Mouse (Mus musculus) stomach, embryonic 14.5 days (tissue): ENCODE measurements around the gene Lonp2. TPM values are rescaled to one million over a fixed set of nuclear protein-coding genes. Genes with fewer than 3 reads are reported as not detected.

Source experiments
- ATAC-seq: fragments of 200-750 bp; cut with Nextera tagmentation; 2 replicates; pipeline ENCODE4 v1.8.0; 2017; ENCODE audit warnings: low read depth, moderate TSS enrichment; ENCODE audit not compliant: insufficient number of reproducible peaks, insufficient read depth, low FRiP score
- H3K27ac ChIP-seq: fragments of 300-500 bp; sonication (generic); 2 replicates; pipeline ENCODE4 v1.5.1; 2014; ENCODE audit warnings: mild to moderate bottlenecking, low read length, moderate library complexity, mixed read lengths
- H3K27me3 ChIP-seq: fragments of 300-500 bp; sonication (generic); 2 replicates; pipeline ENCODE4 v1.6.1; 2014; ENCODE audit warnings: low read length, control low read depth, mixed read lengths; ENCODE audit not compliant: control insufficient read depth, insufficient read depth
- H3K36me3 ChIP-seq: fragments of 300-500 bp; sonication (generic); 2 replicates; pipeline ENCODE4 v1.6.1; 2014; ENCODE audit warnings: mild to moderate bottlenecking, control low read depth, low read length, moderate library complexity, mixed read lengths; ENCODE audit not compliant: control insufficient read depth, insufficient read depth
- H3K4me1 ChIP-seq: fragments of 300-500 bp; sonication (generic); 2 replicates; pipeline ENCODE4 v1.6.1; 2014; ENCODE audit warnings: low read length, control low read depth, mixed read lengths; ENCODE audit not compliant: control insufficient read depth, insufficient read depth
- H3K4me2 ChIP-seq: fragments of 300-500 bp; sonication (generic); replicated peaks from 2 replicates; pipeline ENCODE4 v1.6.1; 2014; ENCODE audit warnings: low read depth, low read length, control low read depth
- H3K4me3 ChIP-seq: fragments of 300-500 bp; sonication (generic); 2 replicates; pipeline ENCODE4 v1.5.1; 2014; ENCODE audit warnings: low read depth, low read length, control low read depth
- H3K9ac ChIP-seq: fragments of 300-500 bp; sonication (generic); replicated peaks from 2 replicates; pipeline ENCODE4 v1.6.1; 2014; ENCODE audit warnings: low read depth, mild to moderate bottlenecking, control low read depth, low read length, moderate library complexity, mixed read lengths
- H3K9me3 ChIP-seq: fragments of 300-500 bp; sonication (generic); 2 replicates; pipeline ENCODE4 v1.6.1; 2016; ENCODE audit warnings: low read depth, low read length, control low read depth; ENCODE audit not compliant: control insufficient read depth
- WGBS: fragments of 180-500 bp; shearing (Covaris S2); extraction: QIAGEN DNeasy Blood & Tissue Kit; methylation state at CpG from one replicate; pipeline ENCODE4 v1.1.7; 2014; 5-methylcytosine and 5-hydroxymethylcytosine counted together
- polyA plus RNA-seq: library from polyadenylated mRNA; unstranded; fragments of >200 nt; fragmentation: Nextera tagmentation; extraction: Ambion mirVana; gene quantifications from 2 replicates; pipeline ENCODE4 v1.2.1, GENCODE M21; 2014

The Lonp2 gene
- polyA plus RNA-seq, 1 experiment from 2014 or later, result 45.4 TPM

GRCm38 (mm10) chr8:86740899-86741298, 117.1 kb downstream of the Lonp2 start:
- Histone ChIP-seq H3K4me2 (no peak overlapping the region), H3K36me3 (no peaks in the 10 kb centered on the region), H3K27me3 (no peaks in the 10 kb centered on the region), H3K9me3 (no peaks in the 10 kb centered on the region), H3K4me1 (peaks cover 10% of the 10 kb centered on the region; the same call in 1 of the 2 replicates), H3K9ac (no peak overlapping the region), H3K27ac (no peak overlapping the region), H3K4me3 (no peak overlapping the region)
- no peak for ATAC-seq

- no peaks in the 10 kb centered on the region for H3K9me3 ChIP-seq
- no peak overlapping the region for H3K4me2 ChIP-seq
- H3K4me1 ChIP-seq, result peaks cover 12% of the 10 kb centered on the region; the same call in 1 of the 2 replicates
- H3K27ac ChIP-seq, result no peak overlapping the region
- H3K9ac ChIP-seq, result no peak overlapping the region
- no peak for ATAC-seq
- no peaks in the 10 kb centered on the region for H3K36me3 ChIP-seq
- H3K27me3 ChIP-seq, result no peaks in the 10 kb centered on the region
- no peak overlapping the region for H3K4me3 ChIP-seq
These were observed 117.8 kb downstream of the Lonp2 start for GRCm38 (mm10) chr8:86741627-86742026.

- H3K4me1 ChIP-seq, result peaks cover 15% of the 10 kb centered on the region; the same call in 1 of the 2 replicates
- ATAC-seq, result no peak
- H3K9ac ChIP-seq, result no peak overlapping the region
- no peaks in the 10 kb centered on the region for H3K36me3 ChIP-seq
- H3K27ac ChIP-seq, result no peak overlapping the region
- no peak overlapping the region for H3K4me2 ChIP-seq
- H3K27me3 ChIP-seq, result no peaks in the 10 kb centered on the region
- 77% methylated on average over 7 of the region's 7 CpGs for WGBS
- no peak overlapping the region for H3K4me3 ChIP-seq
- no peaks in the 10 kb centered on the region for H3K9me3 ChIP-seq
These were observed 118.9 kb downstream of the Lonp2 start for GRCm38 (mm10) chr8:86742605-86743345.

GRCm38 (mm10) chr8:86744313-86745220, 120.7 kb downstream of the Lonp2 start:
- Histone ChIP-seq H3K4me1 (peaks cover 13% of the 10 kb centered on the region; the same call in 1 of the 2 replicates), H3K9ac (peak overlapping the region; percentile 99)
- 5% methylated on average over 18 of the region's 18 CpGs for WGBS

GRCm38 (mm10) chr8:86745221-86745934, 121.5 kb downstream of the Lonp2 start, which contains the start of the genes Gm10638 and Siah1a:
Gene Gm10638 (plus strand): TSS chr8:86745699.
Gene Siah1a (minus strand): TSS chr8:86745934.
- peak within 1 kb of the TSS; percentile 74 for H3K4me2 ChIP-seq
- H3K27ac ChIP-seq, result peak within 1 kb of the TSS; percentile 98
- H3K36me3 ChIP-seq, result no peaks in the 10 kb centered on the region
- H3K4me1 ChIP-seq, result peaks cover 13% of the 10 kb centered on the region; the same call in 1 of the 2 replicates
- H3K9ac ChIP-seq, result peak within 1 kb of the TSS; percentile 99
- peak within 1 kb of the TSS; percentile 69 for H3K4me3 ChIP-seq
- no peaks in the 10 kb centered on the region for H3K9me3 ChIP-seq
- ATAC-seq, result peak; percentile 85
- H3K27me3 ChIP-seq, result no peaks in the 10 kb centered on the region
- WGBS, result 0% methylated on average over 28 of the region's 88 CpGs

More at GRCm38 (mm10) chr8:86744313-86745220, 120.7 kb downstream of the Lonp2 start:
- no peaks in the 10 kb centered on the region for H3K27me3 ChIP-seq
- H3K36me3 ChIP-seq, result no peaks in the 10 kb centered on the region
- H3K27ac ChIP-seq, result peak overlapping the region; percentile 98
- peak overlapping the region; percentile 69 for H3K4me3 ChIP-seq
- no peaks in the 10 kb centered on the region for H3K9me3 ChIP-seq
- H3K4me2 ChIP-seq, result peak overlapping the region; percentile 71
- ATAC-seq, result no peak

- H3K9me3 ChIP-seq, result no peaks in the 10 kb centered on the region
- H3K36me3 ChIP-seq, result no peaks in the 10 kb centered on the region
- H3K4me3 ChIP-seq, result peak overlapping the region; percentile 69
- ATAC-seq, result peak; percentile 92
- H3K27me3 ChIP-seq, result no peaks in the 10 kb centered on the region
- under 1% methylated on average over 60 of the region's 70 CpGs for WGBS
- H3K9ac ChIP-seq, result peak overlapping the region; percentile 99
- peaks cover 13% of the 10 kb centered on the region; the same call in 1 of the 2 replicates for H3K4me1 ChIP-seq
- peak overlapping the region; percentile 98 for H3K27ac ChIP-seq
- H3K4me2 ChIP-seq, result peak overlapping the region; percentile 74
These were observed 122.1 kb downstream of the Lonp2 start for GRCm38 (mm10) chr8:86745935-86746441.

- 0 out of 2 replicates have a peak, but pooled peaks have one; percentile 7 for ATAC-seq
- peaks cover 13% of the 10 kb centered on the region; the same call in 1 of the 2 replicates for H3K4me1 ChIP-seq
- H3K4me2 ChIP-seq, result peak overlapping the region; percentile 74
- WGBS, result 3% methylated on average over 11 of the region's 11 CpGs
- H3K4me3 ChIP-seq, result peak overlapping the region; percentile 69
- H3K9me3 ChIP-seq, result no peaks in the 10 kb centered on the region
- peak overlapping the region; percentile 98; the same call in 1 of the 2 replicates for H3K27ac ChIP-seq
- H3K9ac ChIP-seq, result peak overlapping the region; percentile 99; the same call in 1 of the 2 replicates
- no peaks in the 10 kb centered on the region for H3K27me3 ChIP-seq
- H3K36me3 ChIP-seq, result no peaks in the 10 kb centered on the region
These were observed 122.7 kb downstream of the Lonp2 start for GRCm38 (mm10) chr8:86746511-86746910.
